Mouse (Mus musculus): ENCODE results near the gene Wdr90. TPM values are rescaled to one million over a fixed set of nuclear protein-coding genes. Genes with fewer than 3 reads are reported as not detected.
A peak's percentile ranks its signal among the peaks of the same experiment; 100 is the strongest.

The Wdr90 gene
- polyA plus RNA-seq, 1 experiment from 2014 or later = 15.1 TPM

DNA sequence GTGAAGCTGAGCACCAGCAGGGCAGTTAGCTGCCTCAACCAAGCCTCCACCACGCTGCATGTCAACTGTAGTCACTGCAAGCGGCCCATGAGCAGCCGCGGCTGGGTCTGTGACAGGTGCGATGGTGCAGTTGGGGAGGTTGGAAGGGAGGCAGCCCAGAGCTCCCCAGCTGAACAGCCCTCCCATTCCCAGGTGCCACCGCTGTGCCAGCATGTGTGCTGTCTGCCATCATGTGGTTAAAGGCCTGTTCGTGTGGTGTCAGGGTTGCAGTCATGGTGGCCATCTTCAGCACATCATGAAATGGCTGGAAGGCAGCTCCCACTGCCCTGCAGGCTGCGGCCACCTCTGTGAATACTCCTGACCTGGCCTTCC is 33.1 kb downstream of the Wdr90 start:
- ATAC-seq (ENCODE audit: extremely low read depth, insufficient number of reproducible peaks, low FRiP score, low TSS enrichment) = no peak
- 75% methylated on average over 8 of the region's 8 CpGs for WGBS
- peak overlapping the region; percentile 89 for H3K9ac ChIP-seq
- peak overlapping the region; percentile 74 for H3K4me3 ChIP-seq
- H3K27me3 ChIP-seq (replicated peaks) = no peaks in the 10 kb centered on the region
- peaks cover 55% of the 10 kb centered on the region for H3K36me3 ChIP-seq
- peak overlapping the region; percentile 93 for H3K27ac ChIP-seq (replicated peaks)
- peak overlapping the region; percentile 91 for H3K4me2 ChIP-seq
- no peaks in the 10 kb centered on the region for H3K9me3 ChIP-seq
- H3K4me1 ChIP-seq = peaks cover 57% of the 10 kb centered on the region

DNA sequence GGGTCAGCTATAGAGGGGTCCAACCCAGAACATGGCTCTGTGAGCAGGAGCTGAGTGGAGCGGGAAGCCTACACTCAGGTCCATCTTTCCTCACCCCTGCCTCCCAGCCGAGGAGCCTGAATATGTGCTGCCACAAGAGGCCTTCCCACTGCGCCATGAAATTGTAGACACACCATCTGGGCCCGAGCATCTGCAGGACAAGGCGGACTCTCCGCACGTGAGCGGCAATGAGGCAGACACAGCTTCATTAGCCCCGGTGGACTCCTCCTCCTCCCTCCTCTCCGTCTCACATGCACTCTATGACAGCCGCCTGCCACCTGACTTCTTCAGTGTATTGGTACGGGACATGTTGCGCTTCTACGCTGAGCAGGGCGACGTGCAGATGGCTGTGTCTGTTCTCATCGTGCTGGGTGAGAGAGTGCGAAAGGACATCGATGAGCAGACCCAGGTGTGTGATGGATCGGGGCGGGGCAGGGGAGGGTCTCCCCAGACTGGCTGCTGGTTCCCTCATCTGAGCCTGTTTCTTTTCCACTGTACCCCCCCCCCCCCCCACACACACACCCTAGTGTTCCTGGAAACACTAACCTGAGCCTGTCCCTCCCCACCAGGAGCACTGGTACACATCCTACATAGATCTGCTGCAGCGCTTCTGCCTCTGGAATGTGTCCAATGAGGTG is 33.6 kb downstream of the Wdr90 start:
- no peak for ATAC-seq (ENCODE audit: extremely low read depth, insufficient number of reproducible peaks, low FRiP score, low TSS enrichment)
- Histone ChIP-seq H3K9ac (no peak overlapping the region), H3K9me3 (no peaks in the 10 kb centered on the region), H3K4me1 (peaks cover 60% of the 10 kb centered on the region), H3K36me3 (peaks cover 55% of the 10 kb centered on the region), H3K27me3 (replicated peaks) (peaks cover 2% of the 10 kb centered on the region), H3K27ac (replicated peaks) (no peak overlapping the region), H3K4me2 (no peak overlapping the region), H3K4me3 (no peak overlapping the region; the same call in 1 of the 2 replicates)
- WGBS = 91% methylated on average over 22 of the region's 22 CpGs

DNA sequence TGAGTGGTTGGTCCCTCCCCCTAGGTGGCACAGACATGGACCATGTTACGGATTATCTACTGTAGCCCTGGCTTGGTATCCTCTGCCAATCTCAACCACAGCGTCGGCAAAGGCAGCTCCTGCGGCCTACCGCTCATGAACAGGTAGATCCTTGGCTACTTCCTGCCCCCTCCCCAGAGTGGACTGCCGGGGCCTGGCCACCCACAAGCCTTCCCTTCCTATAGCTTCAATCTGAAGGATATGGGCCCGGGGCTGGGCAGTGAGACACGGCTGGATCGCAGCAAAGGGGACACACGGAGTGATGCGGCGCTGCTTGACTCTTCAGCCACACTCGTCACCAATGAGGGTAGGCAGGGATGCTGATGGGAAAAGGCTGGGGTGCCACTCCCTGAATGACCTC is 34.3 kb downstream of the Wdr90 start:
- 90% methylated on average over 13 of the region's 13 CpGs for WGBS
- no peaks in the 10 kb centered on the region for H3K9me3 ChIP-seq
- peaks cover 57% of the 10 kb centered on the region for H3K4me1 ChIP-seq
- H3K27me3 ChIP-seq (replicated peaks) = peaks cover 9% of the 10 kb centered on the region
- H3K27ac ChIP-seq (replicated peaks) = no peak overlapping the region
- no peak overlapping the region for H3K9ac ChIP-seq
- no peak overlapping the region for H3K4me3 ChIP-seq
- ATAC-seq (ENCODE audit: extremely low read depth, insufficient number of reproducible peaks, low FRiP score, low TSS enrichment) = no peak
- no peak overlapping the region for H3K4me2 ChIP-seq
- peaks cover 55% of the 10 kb centered on the region for H3K36me3 ChIP-seq

DNA sequence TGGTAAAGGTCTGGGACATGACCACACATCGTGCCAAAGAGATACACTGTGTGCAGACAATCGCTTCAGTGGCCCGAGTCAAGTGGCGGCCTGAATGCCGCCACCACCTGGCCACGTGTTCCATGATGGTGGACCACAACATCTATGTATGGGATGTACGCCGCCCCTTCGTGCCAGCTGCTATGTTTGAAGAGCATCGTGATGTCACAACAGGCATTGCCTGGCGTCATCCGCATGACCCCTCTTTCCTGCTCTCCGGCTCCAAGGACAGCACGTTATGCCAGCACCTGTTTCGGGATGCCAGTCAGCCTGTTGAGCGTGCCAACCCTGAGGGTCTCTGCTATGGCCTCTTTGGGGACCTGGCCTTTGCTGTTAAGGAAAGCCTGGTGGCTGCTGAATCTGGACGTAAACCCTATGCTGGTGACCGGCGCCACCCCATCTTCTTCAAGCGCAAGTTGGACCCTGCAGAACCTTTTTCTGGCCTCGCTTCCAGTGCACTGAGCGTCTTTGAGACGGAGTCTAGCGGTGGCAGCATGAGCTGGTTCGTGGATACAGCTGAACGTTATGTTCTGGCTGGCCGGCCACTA is 35.2 kb downstream of the Wdr90 start:
- Histone ChIP-seq H3K9ac (no peak overlapping the region), H3K4me1 (peaks cover 48% of the 10 kb centered on the region), H3K4me3 (no peak overlapping the region), H3K27me3 (replicated peaks) (peaks cover 18% of the 10 kb centered on the region), H3K4me2 (no peak overlapping the region), H3K27ac (replicated peaks) (no peak overlapping the region), H3K9me3 (no peaks in the 10 kb centered on the region), H3K36me3 (peaks cover 47% of the 10 kb centered on the region)
- no peak for ATAC-seq (ENCODE audit: extremely low read depth, insufficient number of reproducible peaks, low FRiP score, low TSS enrichment)
- 93% methylated on average over 27 of the region's 27 CpGs for WGBS

DNA sequence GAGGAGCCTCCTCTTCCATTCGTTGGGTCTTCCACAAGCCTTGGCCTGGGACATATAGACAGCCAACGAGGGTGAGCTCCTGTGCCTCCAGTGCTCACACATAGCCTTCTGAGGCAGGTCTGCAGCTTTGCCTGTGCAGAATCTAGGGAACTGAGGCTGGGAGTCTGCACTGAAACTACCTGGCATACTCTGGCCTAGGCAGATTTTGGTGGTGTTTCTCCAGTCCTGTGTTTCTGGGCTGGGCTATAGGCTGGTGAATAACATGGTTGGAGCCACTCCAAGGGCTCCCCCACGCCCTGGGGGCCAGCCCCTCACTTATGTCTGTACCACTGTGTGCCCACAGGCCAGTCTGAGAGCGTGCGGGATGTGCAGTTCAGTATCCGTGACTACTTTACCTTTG is 36.0 kb downstream of the Wdr90 start:
- ATAC-seq (ENCODE audit: extremely low read depth, insufficient number of reproducible peaks, low FRiP score, low TSS enrichment) = no peak
- Histone ChIP-seq H3K9me3 (no peaks in the 10 kb centered on the region), H3K4me3 (no peak overlapping the region), H3K27me3 (replicated peaks) (peaks cover 26% of the 10 kb centered on the region), H3K4me2 (0 out of 2 replicates have a peak overlapping the region, but pooled peaks have one; percentile 95), H3K9ac (no peak overlapping the region), H3K36me3 (peaks cover 39% of the 10 kb centered on the region), H3K27ac (replicated peaks) (no peak overlapping the region), H3K4me1 (peaks cover 40% of the 10 kb centered on the region)
- 84% methylated on average over 6 of the region's 6 CpGs for WGBS

DNA sequence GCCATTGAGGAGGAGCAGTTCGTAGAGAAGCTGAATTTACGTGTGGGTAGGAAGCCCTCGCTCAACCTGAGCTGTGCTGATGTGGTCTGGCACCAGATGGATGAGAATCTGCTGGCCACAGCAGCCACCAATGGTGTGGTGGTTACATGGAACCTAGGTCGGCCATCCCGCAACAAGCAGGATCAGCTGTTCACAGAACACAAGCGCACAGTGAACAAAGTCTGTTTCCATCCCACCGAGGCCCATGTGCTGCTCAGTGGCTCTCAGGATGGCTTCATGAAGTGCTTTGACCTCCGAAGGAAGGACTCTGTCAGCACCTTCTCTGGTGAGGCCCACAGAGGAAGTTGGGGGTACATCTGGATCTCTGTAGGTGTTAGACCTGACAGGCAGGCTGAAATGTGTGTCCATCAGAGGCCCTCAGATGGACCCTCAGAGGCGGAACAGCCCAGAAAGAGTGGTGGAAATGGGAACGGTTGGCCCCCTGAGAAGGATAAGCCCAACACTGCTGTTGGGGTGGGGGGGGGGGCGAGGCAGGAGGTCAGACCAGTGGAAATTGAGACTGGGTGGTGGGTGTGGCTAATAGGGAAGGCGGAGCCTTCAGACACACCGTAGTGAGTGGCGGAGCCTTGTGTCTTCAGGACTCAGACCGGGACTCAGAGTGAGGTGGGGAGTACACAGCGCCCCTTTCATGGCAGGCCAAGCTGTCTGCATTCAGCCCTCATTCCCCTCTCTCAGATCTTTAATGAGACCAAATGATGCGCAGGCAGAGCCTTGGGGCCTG is 36.7 kb downstream of the Wdr90 start:
- Histone ChIP-seq H3K9me3 (no peaks in the 10 kb centered on the region), H3K36me3 (peaks cover 32% of the 10 kb centered on the region), H3K4me3 (peak overlapping the region; percentile 69), H3K9ac (peak overlapping the region; percentile 85), H3K4me2 (peak overlapping the region; percentile 95), H3K4me1 (peaks cover 33% of the 10 kb centered on the region), H3K27ac (replicated peaks) (no peak overlapping the region), H3K27me3 (replicated peaks) (peaks cover 34% of the 10 kb centered on the region)
- 66% methylated on average over 16 of the region's 17 CpGs for WGBS
- ATAC-seq (ENCODE audit: extremely low read depth, insufficient number of reproducible peaks, low FRiP score, low TSS enrichment) = no peak

DNA sequence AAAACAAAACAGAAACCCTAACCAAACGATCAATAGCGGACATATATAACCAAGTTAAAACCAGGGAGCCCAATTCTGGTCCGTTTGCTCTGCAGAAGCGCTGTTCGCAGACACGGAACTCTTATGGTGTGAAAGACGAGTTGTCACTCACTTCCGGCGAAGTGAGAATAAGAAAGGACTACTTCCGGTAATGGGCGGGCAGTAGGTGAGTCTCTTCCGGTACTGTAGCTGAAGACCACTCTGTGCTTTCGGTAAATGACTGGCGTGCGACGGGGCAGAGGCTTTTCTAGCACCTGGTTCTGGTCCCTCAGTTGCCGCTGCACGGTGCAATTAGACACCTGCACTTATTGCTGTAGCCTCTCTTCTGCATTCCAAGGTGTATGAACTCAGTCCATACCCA is 37.8 kb downstream of the Wdr90 start, which contains the start of gene Wdr24:
Gene Wdr24, plus strand, starts transcription at position 176 of the 400 bp plus-strand sequence.
- Histone ChIP-seq H3K36me3 (peaks cover 32% of the 10 kb centered on the region), H3K27me3 (replicated peaks) (peaks cover 45% of the 10 kb centered on the region), H3K4me1 (peaks cover 25% of the 10 kb centered on the region), H3K4me2 (peak within 1 kb of the TSS; percentile 95), H3K4me3 (peak within 1 kb of the TSS; percentile 69), H3K27ac (replicated peaks) (peak within 1 kb of the TSS; percentile 33; the same call in 1 of the 2 replicates), H3K9me3 (no peaks in the 10 kb centered on the region), H3K9ac (peak within 1 kb of the TSS; percentile 85)
- ATAC-seq (ENCODE audit: extremely low read depth, insufficient number of reproducible peaks, low FRiP score, low TSS enrichment) = no peak
- WGBS = under 1% methylated on average over 18 of the region's 18 CpGs

DNA sequence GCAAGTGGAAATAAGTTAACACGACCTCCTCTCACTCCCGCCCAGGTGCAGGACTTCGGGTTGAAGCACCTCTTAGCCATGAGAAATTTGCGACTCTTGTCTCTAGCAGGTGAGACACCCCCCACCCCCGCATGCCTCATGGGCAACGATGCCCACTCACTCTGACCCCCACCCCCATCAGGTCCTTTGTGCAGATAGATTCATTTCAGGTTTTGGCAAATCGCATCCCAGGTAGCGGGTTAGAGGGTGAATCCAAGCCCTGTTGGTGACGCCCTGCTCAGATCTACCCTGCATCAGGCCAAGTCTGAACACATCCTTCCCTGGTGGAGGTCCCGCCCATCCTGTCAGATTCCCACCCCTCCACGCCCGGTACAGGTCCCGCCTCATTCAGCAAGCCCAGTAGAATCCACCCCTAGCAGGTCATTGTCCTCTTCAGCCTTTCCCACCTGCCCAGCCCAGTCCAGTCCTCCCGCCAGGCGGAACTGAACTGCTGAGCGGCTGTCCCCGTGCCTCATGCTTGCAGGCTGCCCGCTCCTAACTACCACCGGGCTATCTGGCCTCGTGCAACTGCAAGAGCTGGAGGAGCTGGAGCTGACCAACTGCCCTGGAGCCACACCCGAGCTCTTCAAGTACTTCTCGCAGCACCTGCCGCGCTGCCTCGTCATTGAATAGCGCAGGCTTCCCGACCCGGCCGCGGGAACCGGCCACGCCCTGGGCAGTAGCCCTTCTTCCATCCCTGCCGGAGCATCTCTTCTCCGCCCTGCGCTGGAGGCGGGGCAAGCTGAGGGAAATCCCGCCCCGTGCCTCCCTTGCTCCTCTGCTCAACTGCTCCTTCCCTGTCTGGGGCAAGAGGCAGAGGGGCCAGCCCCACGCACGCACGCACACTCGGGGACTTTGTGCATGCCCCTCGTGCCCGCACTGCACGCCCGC is 42.2 kb downstream of the Wdr90 start:
- H3K9me3 ChIP-seq = no peaks in the 10 kb centered on the region
- no peak overlapping the region; the same call in 1 of the 2 replicates for H3K9ac ChIP-seq
- no peak overlapping the region for H3K27ac ChIP-seq (replicated peaks)
- peak overlapping the region; percentile 20 for H3K4me3 ChIP-seq
- no peak for ATAC-seq (ENCODE audit: extremely low read depth, insufficient number of reproducible peaks, low FRiP score, low TSS enrichment)
- peaks cover 7% of the 10 kb centered on the region for H3K4me1 ChIP-seq
- peak overlapping the region; percentile 28; the same call in 1 of the 2 replicates for H3K4me2 ChIP-seq
- H3K36me3 ChIP-seq = no peaks in the 10 kb centered on the region
- peaks cover 88% of the 10 kb centered on the region for H3K27me3 ChIP-seq (replicated peaks)
- 6% methylated on average over 46 of the region's 46 CpGs for WGBS

DNA sequence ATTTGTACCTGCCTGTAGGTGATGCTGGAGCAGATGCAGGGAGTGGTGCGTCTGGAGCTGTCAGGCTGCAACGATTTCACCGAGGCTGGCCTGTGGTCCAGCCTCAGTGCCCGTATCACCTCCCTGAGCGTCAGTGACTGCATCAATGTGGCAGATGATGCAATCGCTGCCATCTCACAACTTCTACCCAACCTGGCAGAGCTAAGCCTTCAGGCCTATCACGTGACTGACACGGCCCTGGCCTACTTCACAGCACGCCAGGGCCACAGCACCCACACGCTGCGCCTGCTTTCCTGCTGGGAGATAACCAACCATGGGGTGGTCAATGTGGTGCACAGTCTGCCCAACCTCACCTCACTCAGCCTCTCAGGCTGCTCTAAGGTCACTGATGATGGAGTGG is 43.6 kb downstream of the Wdr90 start:
- no peak for ATAC-seq (ENCODE audit: extremely low read depth, insufficient number of reproducible peaks, low FRiP score, low TSS enrichment)
- H3K4me1 ChIP-seq = peaks cover 5% of the 10 kb centered on the region
- 62% methylated on average over 11 of the region's 11 CpGs for WGBS
- H3K27me3 ChIP-seq (replicated peaks) = peaks cover 98% of the 10 kb centered on the region
- no peak overlapping the region for H3K27ac ChIP-seq (replicated peaks)
- H3K9ac ChIP-seq = no peak overlapping the region
- H3K9me3 ChIP-seq = no peaks in the 10 kb centered on the region
- no peak overlapping the region for H3K4me3 ChIP-seq
- H3K36me3 ChIP-seq = no peaks in the 10 kb centered on the region
- H3K4me2 ChIP-seq = no peak overlapping the region

DNA sequence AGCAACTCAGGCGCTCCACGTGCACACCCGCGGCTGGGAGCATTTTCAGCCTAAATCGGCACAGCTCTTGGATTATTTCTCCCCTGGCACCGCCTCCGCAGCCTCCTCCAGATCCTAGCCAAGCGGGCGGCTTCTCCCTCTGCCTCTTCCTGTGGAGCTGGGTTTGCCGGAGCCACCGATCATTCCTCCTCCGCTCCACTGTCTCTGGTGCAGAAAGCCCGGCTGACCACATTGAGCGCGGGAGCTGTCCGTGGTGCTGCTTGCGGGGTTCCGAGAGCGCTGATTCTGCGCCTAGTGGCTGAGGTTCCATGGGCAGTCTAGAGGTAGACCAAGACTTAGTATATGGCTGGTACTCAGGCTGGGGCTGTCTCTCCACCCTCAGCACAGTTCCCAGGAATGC is 47.8 kb downstream of the Wdr90 start:
- Histone ChIP-seq H3K9ac (no peak overlapping the region), H3K4me3 (no peak overlapping the region), H3K4me1 (peaks cover 18% of the 10 kb centered on the region), H3K4me2 (no peak overlapping the region), H3K27ac (replicated peaks) (no peak overlapping the region), H3K27me3 (replicated peaks) (peaks cover 98% of the 10 kb centered on the region), H3K9me3 (no peaks in the 10 kb centered on the region), H3K36me3 (no peaks in the 10 kb centered on the region)
- under 1% methylated on average over 20 of the region's 20 CpGs for WGBS
- ATAC-seq (ENCODE audit: extremely low read depth, insufficient number of reproducible peaks, low FRiP score, low TSS enrichment) = no peak

DNA sequence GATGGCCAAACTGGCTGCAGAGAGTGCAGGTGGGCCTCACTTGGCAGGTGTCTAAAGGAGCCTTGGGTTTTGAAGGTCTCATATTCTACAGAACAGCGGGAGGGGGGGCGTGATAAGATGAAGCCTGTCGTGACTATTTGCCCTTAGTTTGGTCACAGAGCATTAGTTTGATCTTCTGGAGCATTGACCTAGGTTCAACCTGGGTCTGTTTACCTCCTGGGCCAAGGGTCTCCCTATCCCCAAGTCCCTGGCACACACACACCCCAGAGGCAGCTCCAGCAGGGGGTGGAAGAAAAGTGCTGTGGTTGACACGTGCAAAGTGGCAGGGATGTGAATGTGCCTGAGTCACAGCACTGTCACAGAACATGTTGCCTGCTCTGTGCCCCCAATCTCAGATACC is 50.4 kb downstream of the Wdr90 start:
- Histone ChIP-seq H3K4me1 (peaks cover 20% of the 10 kb centered on the region), H3K36me3 (no peaks in the 10 kb centered on the region), H3K9me3 (no peaks in the 10 kb centered on the region), H3K27ac (replicated peaks) (no peak overlapping the region), H3K27me3 (replicated peaks) (peaks cover 86% of the 10 kb centered on the region), H3K4me2 (no peak overlapping the region), H3K9ac (no peak overlapping the region), H3K4me3 (no peak overlapping the region)
- 55% methylated on average over 4 of the region's 4 CpGs for WGBS
- ATAC-seq (ENCODE audit: extremely low read depth, insufficient number of reproducible peaks, low FRiP score, low TSS enrichment) = no peak

Measured in heart, embryonic 13.5 days (tissue).